Mouse (Mus musculus) embryonic fibroblast, embryonic 13.5 days (primary cell): ENCODE measurements at regions not wholly inside any gene's neighbourhood (a gene's known extent, or its start where the extent isn't known, plus 50 kb on each side); places are given as distances from the start of the nearest gene placed in this dataset.

Experiments
- H3K27ac ChIP-seq: 2 replicates; pipeline ENCODE4 v1.5.1; 2012; ENCODE audit warnings: low read length, control low read depth, inconsistent platforms; ENCODE audit not compliant: insufficient read depth
- H3K4me1 ChIP-seq: 2 replicates; pipeline ENCODE4 v1.6.1; 2011; ENCODE audit warnings: low read length; ENCODE audit not compliant: control insufficient read depth, insufficient read depth
- H3K4me3 ChIP-seq: 2 replicates; pipeline ENCODE4 v1.5.1; 2011; ENCODE audit warnings: mild to moderate bottlenecking, control low read depth, low read length; ENCODE audit not compliant: insufficient read depth
- CTCF ChIP-seq: IDR thresholded peaks from 2 replicates; pipeline ENCODE4 v1.5.1; 2011; ENCODE audit warnings: mild to moderate bottlenecking, control low read depth, low read length, moderate library complexity, borderline replicate concordance; ENCODE audit not compliant: insufficient read depth
- POLR2A ChIP-seq: IDR thresholded peaks from 2 replicates; pipeline ENCODE4 v1.6.1; 2011; ENCODE audit warnings: low read depth, mild to moderate bottlenecking, control low read depth, low read length, moderate library complexity

GRCm38 (mm10) chr1:176404128-176404527 is 129.0 kb upstream of the Pld5 start:
- H3K4me1 ChIP-seq, result no peaks in the 10 kb centered on the region
- H3K27ac ChIP-seq, result no peak overlapping the region
- no peak overlapping the region for H3K4me3 ChIP-seq
- TF ChIP-seq POLR2A (no peak), CTCF (no peak)

- H3K27ac ChIP-seq, result no peak overlapping the region
- H3K4me1 ChIP-seq, result no peaks in the 10 kb centered on the region
- TF ChIP-seq POLR2A, result no peak
- no peak for TF ChIP-seq CTCF
- H3K4me3 ChIP-seq, result no peak overlapping the region
Observed at GRCm38 (mm10) chr1:176379645-176380044, 104.5 kb upstream of the Pld5 start.

GRCm38 (mm10) chr1:176366900-176367299 is 91.8 kb upstream of the Pld5 start:
- Histone ChIP-seq H3K27ac (peak overlapping the region; percentile 5; the same call in 1 of the 2 replicates), H3K4me1 (no peaks in the 10 kb centered on the region), H3K4me3 (no peak overlapping the region)
- TF ChIP-seq CTCF, result no peak
- TF ChIP-seq POLR2A, result no peak

GRCm38 (mm10) chr1:176360957-176361356 is 85.8 kb upstream of the Pld5 start:
- Histone ChIP-seq H3K4me1 (no peaks in the 10 kb centered on the region), H3K27ac (no peak overlapping the region), H3K4me3 (no peak overlapping the region)
- no peak for TF ChIP-seq POLR2A
- TF ChIP-seq CTCF, result no peak

GRCm38 (mm10) chr1:176359992-176360724 is 85.0 kb upstream of the Pld5 start:
- TF ChIP-seq CTCF (no peak), POLR2A (no peak)
- H3K4me3 ChIP-seq, result no peak overlapping the region
- H3K27ac ChIP-seq, result no peak overlapping the region
- H3K4me1 ChIP-seq, result no peaks in the 10 kb centered on the region

GRCm38 (mm10) chr1:176355342-176355741 is 80.2 kb upstream of the Pld5 start:
- no peaks in the 10 kb centered on the region for H3K4me1 ChIP-seq
- no peak overlapping the region for H3K27ac ChIP-seq
- no peak overlapping the region for H3K4me3 ChIP-seq
- TF ChIP-seq POLR2A (no peak), CTCF (no peak)

- no peak for TF ChIP-seq CTCF
- no peak for TF ChIP-seq POLR2A
- Histone ChIP-seq H3K27ac (no peak overlapping the region), H3K4me3 (no peak overlapping the region), H3K4me1 (no peaks in the 10 kb centered on the region)
Observed at GRCm38 (mm10) chr1:176354898-176355297, 79.8 kb upstream of the Pld5 start.

GRCm38 (mm10) chr1:176352706-176353105 is 77.6 kb upstream of the Pld5 start:
- Histone ChIP-seq H3K27ac (no peak overlapping the region), H3K4me1 (no peaks in the 10 kb centered on the region), H3K4me3 (no peak overlapping the region)
- TF ChIP-seq CTCF (no peak), POLR2A (no peak)

GRCm38 (mm10) chr1:176349909-176350495 is 74.9 kb upstream of the Pld5 start:
- no peak overlapping the region for H3K27ac ChIP-seq
- no peak for TF ChIP-seq CTCF
- TF ChIP-seq POLR2A, result no peak
- no peak overlapping the region for H3K4me3 ChIP-seq
- H3K4me1 ChIP-seq, result no peaks in the 10 kb centered on the region

GRCm38 (mm10) chr1:176348129-176348528 is 73.0 kb upstream of the Pld5 start:
- H3K27ac ChIP-seq, result no peak overlapping the region
- no peaks in the 10 kb centered on the region for H3K4me1 ChIP-seq
- H3K4me3 ChIP-seq, result no peak overlapping the region
- TF ChIP-seq CTCF (no peak), POLR2A (no peak)

GRCm38 (mm10) chr1:176331344-176331743 is 56.2 kb upstream of the Pld5 start:
- TF ChIP-seq CTCF (no peak), POLR2A (no peak)
- H3K27ac ChIP-seq, result no peak overlapping the region
- no peaks in the 10 kb centered on the region for H3K4me1 ChIP-seq
- no peak overlapping the region for H3K4me3 ChIP-seq
